Mouse (Mus musculus): ENCODE measurements around the gene Art3. TPM values are rescaled to one million over a fixed set of nuclear protein-coding genes. Genes with fewer than 3 reads are reported as not detected.
"Not testable (repeated sequence)": the region's sequence is repeated elsewhere in the genome, so short reads cannot be mapped to it uniquely, and the experiment has no call there.

Gene Art3
- polyA plus RNA-seq, 1 experiment from 2014 or later: 2.4 TPM

DNA sequence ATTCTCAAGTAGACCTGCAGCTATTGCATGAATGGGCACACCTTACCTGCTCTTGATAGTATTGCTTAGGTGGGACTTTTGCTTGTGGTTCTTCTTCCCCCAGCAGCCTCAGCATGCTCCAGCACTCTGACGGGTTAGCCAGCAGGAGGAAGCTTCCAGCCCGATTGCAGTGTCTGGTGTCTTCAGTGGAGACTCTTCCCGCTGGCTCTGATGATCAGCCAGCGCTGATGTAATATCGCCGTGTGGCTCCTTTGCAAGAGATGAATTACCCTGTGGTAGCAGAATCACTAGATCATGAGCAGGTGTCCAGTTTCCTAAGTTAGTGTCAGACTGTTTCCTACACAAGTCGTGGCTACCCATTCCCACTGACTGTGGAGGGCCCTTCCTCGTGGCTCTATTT lies 13.4 kb downstream of the Art3 start:
- no peak for ATAC-seq (ENCODE audit: insufficient number of reproducible peaks, insufficient read depth, low FRiP score, low TSS enrichment, low read depth)
- Histone ChIP-seq H3K27me3 (peaks cover 8% of the 10 kb centered on the region), H3K36me3 (no peaks in the 10 kb centered on the region), H3K9me3 (no peaks in the 10 kb centered on the region), H3K4me3 (no peak overlapping the region), H3K4me1 (0 out of 2 replicates have a peak, but pooled peaks cover 4% of the 10 kb centered on the region), H3K27ac (no peak overlapping the region), H3K9ac (no peak overlapping the region), H3K4me2 (no peak overlapping the region)
- 84% methylated on average over 8 of the region's 8 CpGs for WGBS

DNA sequence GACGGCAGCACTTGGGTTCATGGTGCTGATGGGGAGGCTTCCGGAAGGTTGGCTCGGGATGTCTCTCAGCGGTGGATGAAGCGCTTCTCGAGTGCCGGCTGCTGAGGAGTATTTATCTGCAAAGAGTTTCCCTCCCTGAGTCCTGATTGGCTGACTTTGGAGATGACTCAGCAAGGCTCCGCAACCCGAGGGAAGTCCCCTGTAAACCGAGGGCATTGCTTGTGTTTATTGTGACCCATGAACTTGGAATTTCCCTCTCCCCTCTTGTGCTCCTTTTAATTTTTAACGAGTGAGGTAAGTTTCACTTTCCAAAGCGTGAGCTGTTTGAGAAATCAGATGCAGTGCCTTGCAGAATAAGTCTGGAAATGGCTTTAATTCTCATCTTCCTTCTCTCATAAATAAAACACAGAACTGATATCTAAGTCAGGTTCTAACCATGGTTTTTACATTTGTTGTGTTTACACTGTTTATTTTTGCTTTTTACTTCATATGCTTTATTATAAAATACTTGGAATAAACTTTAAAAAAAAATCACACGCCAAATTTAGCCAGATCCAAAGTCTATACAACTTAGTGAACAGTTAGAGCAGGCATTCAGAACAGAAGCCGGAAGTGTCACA lies 17.3 kb downstream of the Art3 start, which contains the start of gene Cxcl10:
TSS of gene Cxcl10 (minus strand) at position 96 of the 620 bp plus-strand sequence.
- WGBS: 21% methylated on average over 14 of the region's 14 CpGs
- Histone ChIP-seq H3K9me3 (no peaks in the 10 kb centered on the region), H3K4me1 (0 out of 2 replicates have a peak, but pooled peaks cover 4% of the 10 kb centered on the region), H3K4me3 (peak within 1 kb of the TSS; percentile 25), H3K9ac (0 out of 2 replicates have a peak within 1 kb of the TSS, but pooled peaks have one; percentile 2), H3K4me2 (peak within 1 kb of the TSS; percentile 52), H3K27me3 (peaks cover 8% of the 10 kb centered on the region), H3K27ac (no peak within 1 kb of the TSS), H3K36me3 (no peaks in the 10 kb centered on the region)
- no peak for ATAC-seq (ENCODE audit: insufficient number of reproducible peaks, insufficient read depth, low FRiP score, low TSS enrichment, low read depth)

DNA sequence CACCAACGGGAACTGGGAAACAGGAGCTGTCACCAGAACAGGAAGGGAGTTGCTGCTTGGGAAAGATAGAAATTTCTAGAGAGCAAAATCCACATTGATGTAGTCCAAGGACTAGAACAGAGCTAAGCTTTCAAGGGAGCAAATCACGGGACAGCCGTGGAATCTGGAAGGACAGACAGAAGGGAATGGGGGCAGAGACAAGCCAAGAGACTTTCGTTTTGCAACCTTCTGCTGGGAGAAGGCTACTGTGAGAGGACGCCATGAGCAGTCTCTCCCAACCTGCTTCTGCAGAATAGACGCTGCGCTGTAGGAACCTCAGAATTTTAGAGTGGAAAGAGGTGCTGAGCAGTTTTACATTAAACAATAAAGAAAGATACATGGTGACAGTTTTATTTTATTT lies 18.1 kb downstream of the Art3 start:
- Histone ChIP-seq H3K4me3 (no peak overlapping the region), H3K4me1 (0 out of 2 replicates have a peak, but pooled peaks cover 4% of the 10 kb centered on the region), H3K27ac (no peak overlapping the region), H3K9ac (no peak overlapping the region), H3K9me3 (no peaks in the 10 kb centered on the region), H3K36me3 (no peaks in the 10 kb centered on the region), H3K27me3 (peaks cover 8% of the 10 kb centered on the region), H3K4me2 (no peak overlapping the region)
- 83% methylated on average over 7 of the region's 7 CpGs for WGBS
- no peak for ATAC-seq (ENCODE audit: insufficient number of reproducible peaks, insufficient read depth, low FRiP score, low TSS enrichment, low read depth)

DNA sequence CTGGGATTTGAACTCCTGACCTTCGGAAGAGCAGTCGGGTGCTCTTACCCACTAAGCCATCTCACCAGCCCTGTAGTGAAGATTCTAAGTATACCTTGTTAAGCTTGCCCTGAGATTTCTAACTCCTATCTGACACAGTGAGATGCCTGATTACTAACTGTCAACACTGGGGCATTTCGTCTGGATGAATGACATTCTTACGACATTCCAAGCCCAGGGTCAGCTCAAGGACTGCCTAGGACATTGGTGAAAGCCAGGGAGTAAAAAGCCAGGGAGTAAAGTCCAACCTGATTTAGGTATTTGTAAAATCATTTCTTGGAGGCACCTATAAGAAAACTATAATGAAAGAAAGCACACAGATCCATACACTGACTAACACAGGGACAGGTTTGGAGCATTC lies 21.1 kb downstream of the Art3 start:
- WGBS: 65% methylated on average over 4 of the region's 4 CpGs
- not testable (repeated sequence) for H3K4me1 ChIP-seq

DNA sequence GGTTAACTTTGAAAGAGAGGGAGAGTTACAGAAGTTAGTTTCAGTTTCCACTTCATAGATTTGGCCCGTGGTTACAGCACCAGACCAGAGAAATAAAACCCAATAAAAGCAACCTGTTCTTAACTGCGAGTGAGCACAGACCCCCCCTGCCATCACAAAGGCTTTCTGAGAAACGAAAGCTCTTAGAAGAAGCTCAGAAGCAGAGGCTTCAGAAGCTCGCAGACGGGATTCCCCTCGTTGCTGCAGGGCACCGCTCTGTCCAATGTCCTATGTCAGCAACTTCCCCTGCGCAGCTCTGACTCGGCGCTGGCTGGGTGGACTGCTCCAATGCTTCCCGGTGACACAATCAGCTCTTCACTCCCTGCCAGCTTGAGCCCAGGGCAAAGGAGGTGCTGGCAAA lies 21.9 kb downstream of the Art3 start:
- no peaks in the 10 kb centered on the region for H3K9me3 ChIP-seq
- no peak overlapping the region for H3K27ac ChIP-seq
- H3K4me1 ChIP-seq: 0 out of 2 replicates have a peak, but pooled peaks cover 3% of the 10 kb centered on the region
- 27% methylated on average over 11 of the region's 11 CpGs for whole genome bisulfite sequencing
- H3K4me3 ChIP-seq: peak overlapping the region; percentile 20
- peak overlapping the region; percentile 47 for H3K4me2 ChIP-seq
- H3K27me3 ChIP-seq: peaks cover 3% of the 10 kb centered on the region; the same call in 1 of the 2 replicates
- ATAC-seq (ENCODE audit: insufficient number of reproducible peaks, insufficient read depth, low FRiP score, low TSS enrichment, low read depth): no peak
- no peaks in the 10 kb centered on the region for H3K36me3 ChIP-seq
- H3K9ac ChIP-seq: no peak overlapping the region

More for the DNA sequence above, 21.1 kb downstream of the Art3 start:
- H3K4me3 ChIP-seq; H3K9ac ChIP-seq; ATAC-seq (ENCODE audit: insufficient number of reproducible peaks, insufficient read depth, low FRiP score, low TSS enrichment, low read depth); H3K36me3 ChIP-seq; H3K9me3 ChIP-seq; H3K27me3 ChIP-seq; H3K4me2 ChIP-seq; H3K27ac ChIP-seq: not testable (repeated sequence)

DNA sequence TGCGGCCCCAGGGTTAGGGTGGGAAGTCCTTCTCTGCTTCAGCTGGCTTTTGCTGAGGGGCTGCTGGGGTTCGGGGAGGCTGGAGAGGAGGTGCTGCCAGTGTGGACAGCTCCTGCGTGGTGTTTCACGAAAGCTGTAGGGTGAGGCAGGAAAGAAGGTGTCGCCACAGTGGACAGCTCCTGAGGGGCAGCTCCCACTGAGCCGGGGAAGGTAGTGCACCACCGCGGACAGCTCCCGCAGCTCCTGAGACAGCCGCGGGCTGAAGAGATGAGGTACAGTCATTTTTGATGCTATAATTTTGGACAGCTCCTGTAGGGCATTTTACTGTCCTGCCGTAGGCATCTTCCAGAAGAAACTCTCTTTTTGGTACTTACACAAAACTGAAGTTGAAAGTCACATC lies 26.4 kb downstream of the Art3 start:
- H3K36me3 ChIP-seq: no peaks in the 10 kb centered on the region
- WGBS: 26% methylated on average over 11 of the region's 12 CpGs
- ATAC-seq (ENCODE audit: insufficient number of reproducible peaks, insufficient read depth, low FRiP score, low TSS enrichment, low read depth): no peak

DNA sequence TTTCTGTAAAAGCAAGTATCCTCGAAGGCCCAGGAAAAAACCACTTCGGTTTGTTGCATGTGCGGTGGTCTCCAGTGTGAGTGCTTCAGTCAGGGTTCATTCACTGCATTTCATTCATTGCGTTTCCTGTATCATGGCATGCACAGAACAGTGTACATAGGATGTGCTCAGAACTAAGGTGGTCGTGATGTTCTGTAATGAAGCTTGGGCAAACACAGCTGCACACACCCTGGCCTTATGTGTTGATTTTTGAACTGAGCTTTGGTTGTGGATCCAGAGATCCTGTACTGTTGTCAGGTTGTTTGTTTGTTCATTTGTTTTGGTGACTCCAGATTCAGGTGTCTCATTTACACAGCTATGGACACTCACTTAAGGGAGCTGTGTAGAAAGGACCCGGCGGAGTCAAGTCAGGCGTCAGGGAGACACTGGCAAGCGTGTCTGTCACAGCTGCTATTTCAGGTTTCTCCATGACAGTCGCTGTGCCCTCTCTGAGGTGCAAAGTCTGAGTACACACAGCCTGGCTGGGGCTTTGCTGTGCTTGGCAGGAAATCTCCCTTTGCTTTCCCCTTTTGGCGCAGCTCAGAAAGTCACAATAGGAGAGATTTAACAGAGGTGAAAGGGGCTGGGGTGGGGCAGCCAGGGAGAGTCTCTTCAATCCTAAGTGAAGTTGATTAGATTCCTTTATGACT lies 27.3 kb downstream of the Art3 start:
- no peak overlapping the region for H3K27ac ChIP-seq
- no peak overlapping the region for H3K4me2 ChIP-seq
- no peaks in the 10 kb centered on the region for H3K27me3 ChIP-seq
- 86% methylated on average over 11 of the region's 11 CpGs for WGBS
- no peaks in the 10 kb centered on the region for H3K36me3 ChIP-seq
- no peaks in the 10 kb centered on the region for H3K4me1 ChIP-seq
- no peak overlapping the region for H3K9ac ChIP-seq
- no peak for ATAC-seq (ENCODE audit: insufficient number of reproducible peaks, insufficient read depth, low FRiP score, low TSS enrichment, low read depth)
- no peak overlapping the region for H3K4me3 ChIP-seq
- no peaks in the 10 kb centered on the region for H3K9me3 ChIP-seq

More for the DNA sequence above, 26.4 kb downstream of the Art3 start:
- Histone ChIP-seq H3K4me1 (no peaks in the 10 kb centered on the region), H3K9ac (no peak overlapping the region), H3K27me3 (no peaks in the 10 kb centered on the region), H3K9me3 (no peaks in the 10 kb centered on the region), H3K27ac (no peak overlapping the region), H3K4me2 (no peak overlapping the region), H3K4me3 (no peak overlapping the region)

DNA sequence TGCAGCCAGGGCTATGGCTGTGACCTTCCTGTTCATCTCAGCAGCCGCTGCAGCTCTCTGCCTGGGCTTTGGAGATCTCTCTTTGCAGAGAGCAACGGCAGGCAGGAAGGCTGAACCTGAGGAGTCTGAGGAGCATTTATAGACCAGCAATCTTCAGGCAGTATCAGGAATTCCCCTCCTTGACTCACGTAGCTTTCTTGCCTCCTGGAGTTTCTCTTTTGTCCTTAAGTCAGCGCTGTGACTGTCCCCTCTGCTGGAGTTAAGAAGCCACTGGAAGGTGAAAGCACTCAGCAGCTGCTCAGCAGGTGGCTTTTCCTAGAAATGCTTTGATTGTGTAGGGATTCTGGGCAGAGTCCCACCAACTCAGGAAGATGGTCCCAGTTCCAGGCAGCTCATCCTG lies 31.6 kb downstream of the Art3 start:
- ATAC-seq (ENCODE audit: insufficient number of reproducible peaks, insufficient read depth, low FRiP score, low TSS enrichment, low read depth): no peak
- WGBS: 15% methylated on average over 4 of the region's 4 CpGs
- no peak overlapping the region for H3K4me2 ChIP-seq

DNA sequence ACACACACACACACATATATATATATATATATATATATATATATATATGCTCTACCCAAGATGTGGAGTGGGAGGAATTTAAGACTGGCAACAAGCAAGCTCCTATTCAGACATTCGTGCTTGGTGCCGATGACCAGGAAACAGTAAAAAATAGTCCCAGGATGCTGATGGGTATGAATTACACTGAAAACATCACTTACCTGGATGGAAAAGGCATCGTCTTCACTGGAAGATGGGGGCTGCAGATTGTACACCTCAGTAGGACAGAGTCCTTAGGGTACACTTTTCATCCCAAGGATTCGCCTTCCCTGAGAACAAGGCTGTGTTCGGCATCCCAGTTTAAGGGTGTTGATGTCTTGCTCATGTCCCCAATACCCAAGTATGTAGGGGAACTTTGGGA lies 32.4 kb downstream of the Art3 start:
- H3K4me3 ChIP-seq: no peak overlapping the region
- no peaks in the 10 kb centered on the region for H3K27me3 ChIP-seq
- no peak for ATAC-seq (ENCODE audit: insufficient number of reproducible peaks, insufficient read depth, low FRiP score, low TSS enrichment, low read depth)
- H3K4me1 ChIP-seq: 0 out of 2 replicates have a peak, but pooled peaks cover 4% of the 10 kb centered on the region
- no peaks in the 10 kb centered on the region for H3K36me3 ChIP-seq
- H3K4me2 ChIP-seq: no peak overlapping the region
- H3K9me3 ChIP-seq: no peaks in the 10 kb centered on the region
- 91% methylated on average over 5 of the region's 5 CpGs for WGBS
- no peak overlapping the region for H3K9ac ChIP-seq
- H3K27ac ChIP-seq: no peak overlapping the region

More for the DNA sequence above, 31.6 kb downstream of the Art3 start:
- Histone ChIP-seq H3K9me3 (no peaks in the 10 kb centered on the region), H3K36me3 (no peaks in the 10 kb centered on the region), H3K4me1 (0 out of 2 replicates have a peak, but pooled peaks cover under 1% of the 10 kb centered on the region), H3K27ac (no peak overlapping the region), H3K9ac (no peak overlapping the region), H3K4me3 (no peak overlapping the region), H3K27me3 (no peaks in the 10 kb centered on the region)

DNA sequence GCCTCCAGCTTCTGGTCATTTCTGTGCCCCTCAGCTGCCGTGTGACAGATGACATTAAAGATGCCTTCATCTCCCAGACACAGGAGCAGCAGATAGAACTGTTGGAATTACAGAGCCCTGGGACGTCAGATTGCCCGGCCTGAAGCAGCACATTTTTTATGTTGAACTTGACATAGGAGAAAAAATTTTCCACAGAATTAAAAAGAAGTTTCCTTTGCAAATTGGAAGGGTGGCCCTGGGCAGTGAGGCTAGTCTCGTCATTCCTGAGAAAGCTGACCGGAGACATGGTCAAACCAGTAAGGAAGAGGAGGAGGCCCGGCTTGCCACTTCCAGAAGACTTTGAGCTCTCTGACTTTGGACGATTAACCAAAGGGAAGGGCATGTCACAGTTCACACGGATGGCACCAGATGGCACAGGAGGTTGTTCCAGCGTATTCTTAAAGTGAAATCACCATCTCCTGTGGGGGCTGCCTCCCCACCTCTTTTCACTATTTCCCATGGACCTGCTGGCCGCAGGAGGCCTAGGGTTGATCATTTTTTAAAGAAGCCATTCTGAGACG lies 33.6 kb downstream of the Art3 start:
- ATAC-seq (ENCODE audit: insufficient number of reproducible peaks, insufficient read depth, low FRiP score, low TSS enrichment, low read depth): no peak
- Histone ChIP-seq H3K9ac (no peak overlapping the region), H3K4me2 (no peak overlapping the region), H3K27me3 (no peaks in the 10 kb centered on the region), H3K9me3 (no peaks in the 10 kb centered on the region), H3K4me3 (no peak overlapping the region), H3K36me3 (no peaks in the 10 kb centered on the region), H3K27ac (no peak overlapping the region), H3K4me1 (0 out of 2 replicates have a peak, but pooled peaks cover 4% of the 10 kb centered on the region)
- WGBS: 75% methylated on average over 11 of the region's 11 CpGs

DNA sequence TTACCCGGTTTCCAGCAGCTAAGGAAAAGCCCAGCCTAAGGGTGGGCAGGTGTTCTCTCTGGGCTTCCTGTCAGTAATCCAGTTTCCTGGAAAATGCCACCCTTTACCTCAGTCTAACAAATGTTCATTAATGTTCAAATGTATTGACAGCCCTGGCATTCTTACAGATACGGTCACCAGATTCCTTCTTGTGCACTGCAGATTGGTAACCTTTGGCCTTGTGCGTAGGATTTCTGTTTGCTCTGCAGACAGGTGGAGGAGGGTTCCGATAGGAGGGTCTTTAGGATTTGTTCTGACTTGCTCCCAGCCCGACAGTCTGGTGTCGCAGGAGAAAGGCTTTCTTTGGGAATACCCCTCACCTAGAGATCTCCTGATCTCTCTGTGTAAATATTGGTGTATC lies 34.9 kb downstream of the Art3 start:
- Histone ChIP-seq H3K27ac (no peak overlapping the region), H3K4me1 (0 out of 2 replicates have a peak, but pooled peaks cover 4% of the 10 kb centered on the region), H3K9me3 (no peaks in the 10 kb centered on the region), H3K27me3 (no peaks in the 10 kb centered on the region), H3K4me3 (no peak overlapping the region), H3K36me3 (no peaks in the 10 kb centered on the region), H3K4me2 (no peak overlapping the region), H3K9ac (no peak overlapping the region)
- no peak for ATAC-seq (ENCODE audit: insufficient number of reproducible peaks, insufficient read depth, low FRiP score, low TSS enrichment, low read depth)
- WGBS: 65% methylated on average over 6 of the region's 6 CpGs

All from embryonic facial prominence, embryonic 13.5 days (tissue).